Mouse (Mus musculus): ENCODE measurements around the gene Samd13. TPM values are rescaled to one million over a fixed set of nuclear protein-coding genes. Genes with fewer than 3 reads are reported as not detected.

Gene Samd13
- total and polyA plus RNA-seq, 3 experiments: 0.09 to 2.1 TPM; not detected in 1

DNA sequence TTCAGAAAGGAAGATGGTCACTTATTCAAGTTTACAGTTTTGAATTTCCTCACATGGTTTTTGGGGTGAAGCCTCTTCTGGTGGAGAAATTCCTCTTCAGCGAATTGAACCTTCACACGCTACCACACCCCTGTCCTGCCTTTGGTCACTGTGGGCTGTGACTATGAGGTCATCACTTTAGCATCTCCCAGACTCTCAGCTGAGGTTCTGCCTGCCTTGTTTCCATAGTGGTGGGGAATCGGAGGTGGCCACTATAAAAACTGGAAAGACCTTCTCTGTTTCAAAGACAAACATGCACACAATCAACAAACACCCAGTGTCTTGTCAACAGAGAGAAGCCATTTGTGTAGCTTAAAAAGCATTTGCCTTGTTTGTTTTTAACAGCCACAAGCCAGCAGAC, 34.2 kb downstream of the Samd13 start, which contains the start of gene 4930503B20Rik:
Gene 4930503B20Rik (minus strand): TSS at position 101 of the 400 bp plus-strand sequence.
- Histone ChIP-seq H3K9me3 (replicated peaks) (no peaks in the 10 kb centered on the region), H3K27me3 (ENCODE audit: insufficient read depth, low read length) (peaks cover 21% of the 10 kb centered on the region; the same call in 1 of the 2 replicates), H3K36me3 (replicated peaks) (peaks cover 5% of the 10 kb centered on the region), H3K4me1 (ENCODE audit: insufficient read depth, low read depth, low read length) (peaks cover 48% of the 10 kb centered on the region), H3K4me3 (ENCODE audit: low read depth, low read length) (no peak within 1 kb of the TSS)
- no peak for TF ChIP-seq POLR2AphosphoS5 (IDR thresholded peaks at IDR 0.05; ENCODE audit: insufficient replicate concordance, low read depth, low read length)
- no peak for TF ChIP-seq GATA1 (IDR thresholded peaks at IDR 0.05; ENCODE audit: borderline replicate concordance, low read length)
- no peak for TF ChIP-seq GATA2 (IDR thresholded peaks at IDR 0.05; ENCODE audit: borderline replicate concordance, low read depth, low read length)
- no peak for TF ChIP-seq CTCF (IDR thresholded peaks at IDR 0.05; ENCODE audit: low read depth, low read length)
- TF ChIP-seq TAL1 (conservative IDR thresholded peaks at IDR 0.05; ENCODE audit: low read depth, low read length): no peak
- DNase-seq (ENCODE audit: low spot score) (no peak), ATAC-seq (ENCODE audit: extremely low read depth, insufficient number of reproducible peaks, low FRiP score, poor library complexity, severe bottlenecking) (no peak)

DNA sequence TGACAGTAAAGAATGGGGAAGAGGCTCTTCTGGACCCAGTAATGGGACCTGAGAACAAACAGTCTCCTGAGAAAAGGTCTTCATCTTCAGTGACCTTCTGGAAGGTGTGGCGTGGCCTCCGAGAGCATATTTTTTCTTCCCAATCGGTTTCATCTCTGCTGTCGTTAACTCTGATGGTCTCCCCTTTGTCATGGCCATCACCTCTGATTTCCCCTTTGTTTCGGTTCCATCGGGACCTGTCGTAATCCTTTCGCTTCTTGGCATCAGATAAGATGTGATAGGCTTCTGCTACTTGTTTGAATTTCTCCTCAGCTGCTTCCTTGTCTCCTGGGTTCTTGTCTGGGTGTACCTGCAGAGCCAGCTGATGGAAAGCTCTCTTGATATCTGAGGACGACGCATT, 34.7 kb downstream of the Samd13 start:
- peaks cover 21% of the 10 kb centered on the region; the same call in 1 of the 2 replicates for H3K27me3 ChIP-seq (ENCODE audit: insufficient read depth, low read length)
- H3K9me3 ChIP-seq (replicated peaks): no peaks in the 10 kb centered on the region
- peaks cover 5% of the 10 kb centered on the region for H3K36me3 ChIP-seq (replicated peaks)
- ATAC-seq (ENCODE audit: extremely low read depth, insufficient number of reproducible peaks, low FRiP score, poor library complexity, severe bottlenecking): no peak
- no peak overlapping the region for H3K4me3 ChIP-seq (ENCODE audit: low read depth, low read length)
- TF ChIP-seq POLR2AphosphoS5 (IDR thresholded peaks at IDR 0.05; ENCODE audit: insufficient replicate concordance, low read depth, low read length) (no peak), TAL1 (conservative IDR thresholded peaks at IDR 0.05; ENCODE audit: low read depth, low read length) (no peak), GATA1 (IDR thresholded peaks at IDR 0.05; ENCODE audit: borderline replicate concordance, low read length) (no peak), CTCF (IDR thresholded peaks at IDR 0.05; ENCODE audit: low read depth, low read length) (no peak), GATA2 (IDR thresholded peaks at IDR 0.05; ENCODE audit: borderline replicate concordance, low read depth, low read length) (no peak)
- H3K4me1 ChIP-seq (ENCODE audit: insufficient read depth, low read depth, low read length): peaks cover 48% of the 10 kb centered on the region
- no peak for DNase-seq (ENCODE audit: low spot score)

- H3K27me3 ChIP-seq (ENCODE audit: insufficient read depth, low read length): peaks cover 21% of the 10 kb centered on the region; the same call in 1 of the 2 replicates
- TF ChIP-seq TAL1 (conservative IDR thresholded peaks at IDR 0.05; ENCODE audit: low read depth, low read length) (no peak), GATA2 (IDR thresholded peaks at IDR 0.05; ENCODE audit: borderline replicate concordance, low read depth, low read length) (no peak), CTCF (IDR thresholded peaks at IDR 0.05; ENCODE audit: low read depth, low read length) (no peak), POLR2AphosphoS5 (IDR thresholded peaks at IDR 0.05; ENCODE audit: insufficient replicate concordance, low read depth, low read length) (no peak), GATA1 (IDR thresholded peaks at IDR 0.05; ENCODE audit: borderline replicate concordance, low read length) (no peak)
- DNase-seq (ENCODE audit: low spot score): no peak
Measured at GRCm38 (mm10) chr3:146649311-146649894, 36.0 kb downstream of the Samd13 start.

DNA sequence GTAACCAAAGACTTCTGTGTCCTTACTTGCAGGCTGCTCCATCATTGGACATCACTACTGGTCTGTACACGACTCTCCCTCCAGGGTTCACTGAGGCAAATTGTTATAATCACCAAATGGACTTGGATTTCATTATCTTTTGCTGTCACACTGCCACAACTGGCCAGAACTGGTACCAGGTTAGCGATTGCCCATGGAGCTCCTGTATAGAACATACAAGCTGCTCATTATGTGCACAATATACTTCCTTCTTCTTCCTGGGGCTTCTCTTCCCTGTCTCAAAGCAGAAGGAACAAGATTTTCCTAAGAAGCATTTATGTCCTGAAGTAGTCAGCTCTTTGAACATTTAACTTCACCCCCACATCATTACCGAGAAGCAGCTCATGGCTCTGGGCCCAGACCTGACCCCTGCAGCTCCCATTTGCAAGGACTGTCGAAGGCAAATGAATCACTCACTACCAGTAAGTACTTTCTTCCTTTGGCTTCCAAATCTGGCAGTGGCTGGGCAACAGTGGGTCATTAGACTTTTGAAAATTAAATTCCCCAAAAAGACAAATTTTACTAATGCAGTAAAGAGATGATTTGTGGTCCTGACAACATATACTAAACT, 43.5 kb downstream of the Samd13 start:
- Histone ChIP-seq H3K27me3 (ENCODE audit: insufficient read depth, low read length) (peaks cover 10% of the 10 kb centered on the region), H3K36me3 (replicated peaks) (no peaks in the 10 kb centered on the region), H3K9me3 (replicated peaks) (peaks cover 4% of the 10 kb centered on the region; the same call in 1 of the 2 replicates), H3K4me1 (ENCODE audit: insufficient read depth, low read depth, low read length) (peaks cover 8% of the 10 kb centered on the region), H3K4me3 (ENCODE audit: low read depth, low read length) (no peak overlapping the region)
- TF ChIP-seq POLR2AphosphoS5 (IDR thresholded peaks at IDR 0.05; ENCODE audit: insufficient replicate concordance, low read depth, low read length) (no peak), GATA1 (IDR thresholded peaks at IDR 0.05; ENCODE audit: borderline replicate concordance, low read length) (no peak), CTCF (IDR thresholded peaks at IDR 0.05; ENCODE audit: low read depth, low read length) (no peak), GATA2 (IDR thresholded peaks at IDR 0.05; ENCODE audit: borderline replicate concordance, low read depth, low read length) (no peak), TAL1 (conservative IDR thresholded peaks at IDR 0.05; ENCODE audit: low read depth, low read length) (no peak)
- no peak for DNase-seq (ENCODE audit: low spot score)
- ATAC-seq (ENCODE audit: extremely low read depth, insufficient number of reproducible peaks, low FRiP score, poor library complexity, severe bottlenecking): no peak

More at GRCm38 (mm10) chr3:146649311-146649894, 36.0 kb downstream of the Samd13 start:
- ATAC-seq (ENCODE audit: extremely low read depth, insufficient number of reproducible peaks, low FRiP score, poor library complexity, severe bottlenecking): no peak
- Histone ChIP-seq H3K36me3 (replicated peaks) (peaks cover 5% of the 10 kb centered on the region), H3K9me3 (replicated peaks) (no peaks in the 10 kb centered on the region), H3K4me1 (ENCODE audit: insufficient read depth, low read depth, low read length) (peaks cover 37% of the 10 kb centered on the region), H3K4me3 (ENCODE audit: low read depth, low read length) (no peak overlapping the region)

GRCm38 (mm10) chr3:146632506-146632905, 52.9 kb downstream of the Samd13 start:
- H3K36me3 ChIP-seq (replicated peaks): no peaks in the 10 kb centered on the region
- peaks cover 10% of the 10 kb centered on the region for H3K4me1 ChIP-seq (ENCODE audit: insufficient read depth, low read depth, low read length)
- 0 out of 2 replicates have a peak, but pooled peaks cover 2% of the 10 kb centered on the region for H3K9me3 ChIP-seq (replicated peaks)
- DNase-seq (ENCODE audit: low spot score): no peak
- no peak for TF ChIP-seq GATA2 (IDR thresholded peaks at IDR 0.05; ENCODE audit: borderline replicate concordance, low read depth, low read length)
- no peak for TF ChIP-seq POLR2AphosphoS5 (IDR thresholded peaks at IDR 0.05; ENCODE audit: insufficient replicate concordance, low read depth, low read length)
- TF ChIP-seq CTCF (IDR thresholded peaks at IDR 0.05; ENCODE audit: low read depth, low read length): no peak
- no peak for TF ChIP-seq TAL1 (conservative IDR thresholded peaks at IDR 0.05; ENCODE audit: low read depth, low read length)
- TF ChIP-seq GATA1 (IDR thresholded peaks at IDR 0.05; ENCODE audit: borderline replicate concordance, low read length): no peak
- ATAC-seq (ENCODE audit: extremely low read depth, insufficient number of reproducible peaks, low FRiP score, poor library complexity, severe bottlenecking): no peak
- H3K27me3 ChIP-seq (ENCODE audit: insufficient read depth, low read length): peaks cover 20% of the 10 kb centered on the region
- H3K4me3 ChIP-seq (ENCODE audit: low read depth, low read length): no peak overlapping the region

All from G1E (cell line).